Mouse (Mus musculus) kidney, postnatal 36 days (tissue): ENCODE measurements around the gene Pde6d.
A peak's percentile ranks its signal among the peaks of the same experiment; 100 is the strongest.
"Not testable (repeated sequence)": the region's sequence is repeated elsewhere in the genome, so short reads cannot be mapped to it uniquely, and the experiment has no call there.

ENCODE experiments used
- DNase-seq, 2 experiments: peaks; one replicate each; pipeline ENCODE4 v3.0.0; 2021 to 2022; ENCODE audit warnings: mixed read lengths in 2 of 2

Pde6d gene

DNA sequence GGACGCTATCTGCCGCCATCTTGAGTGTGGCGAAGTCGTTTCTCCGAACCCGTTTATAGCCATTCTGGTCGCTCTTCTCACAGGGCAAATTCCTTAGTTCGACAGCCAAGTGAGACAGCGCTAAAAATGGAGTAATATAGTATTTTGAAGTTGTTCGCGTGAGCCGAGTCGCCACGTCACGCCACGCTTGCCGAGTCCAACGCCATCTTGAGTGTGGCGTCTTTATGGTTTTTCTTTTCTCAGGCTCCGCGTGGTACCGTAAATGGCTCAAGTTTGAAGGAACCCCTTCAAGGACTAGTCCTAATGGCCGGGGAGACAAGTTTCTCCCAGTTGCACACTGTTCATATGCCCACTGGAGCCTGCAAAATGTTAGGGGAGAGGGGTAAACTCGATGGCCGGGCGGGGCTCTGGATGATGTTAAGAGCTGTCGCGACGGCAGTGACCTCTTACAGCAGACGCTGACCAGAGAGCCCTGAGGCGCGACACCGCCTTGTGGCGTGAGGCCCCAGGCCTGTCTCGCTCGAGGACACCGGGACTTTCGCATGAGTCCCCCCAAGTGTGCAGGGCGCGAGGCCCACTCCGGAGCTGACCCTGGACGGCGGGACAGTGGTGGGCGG, 56.8 kb downstream of the Pde6d start:
- peak; percentile 58 to 77 for DNase-seq

DNA sequence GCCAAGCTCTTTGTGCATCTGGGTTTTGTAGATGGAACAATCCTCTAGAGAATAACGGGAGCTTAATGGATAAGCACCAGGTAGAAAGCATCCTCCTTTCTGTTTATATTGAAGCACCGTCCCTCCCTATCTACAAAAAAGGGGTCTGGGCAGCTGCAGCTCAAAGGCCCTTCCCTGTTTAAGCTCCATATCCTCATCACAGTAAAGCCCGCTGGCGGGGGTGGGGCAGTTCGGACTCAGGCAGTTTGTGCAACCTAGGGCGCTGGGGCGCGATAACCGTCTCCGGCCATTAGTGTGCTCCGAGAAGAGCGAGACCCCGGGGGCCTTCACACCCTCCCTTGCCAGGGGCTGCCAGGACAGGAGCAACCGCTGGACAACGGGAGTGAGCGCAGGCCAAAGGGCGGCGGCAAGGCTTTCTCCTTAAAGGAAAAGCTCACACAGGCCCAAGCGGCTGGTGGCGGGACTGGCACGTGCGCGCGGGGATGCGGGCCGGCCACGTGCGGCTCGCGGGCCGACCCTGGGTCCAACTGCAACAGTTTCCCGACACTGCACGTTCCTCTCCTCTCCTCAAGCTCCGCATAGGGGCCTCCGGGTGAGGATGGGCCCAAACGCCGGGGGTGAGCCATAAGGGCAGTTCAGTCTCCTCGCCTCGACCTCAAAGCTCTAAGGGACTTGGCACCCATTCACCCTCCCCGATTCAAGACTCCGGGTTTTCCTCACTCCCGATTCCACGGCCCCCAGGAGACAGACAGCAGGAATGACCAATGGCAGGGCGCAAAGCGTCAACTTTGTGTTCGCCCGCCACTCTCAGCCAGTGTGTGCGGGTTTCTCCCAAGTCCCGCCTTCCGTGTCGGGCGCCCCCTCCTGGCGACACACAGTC, 57.6 kb downstream of the Pde6d start:
- peak; percentile 99 to 100 for DNase-seq

DNA sequence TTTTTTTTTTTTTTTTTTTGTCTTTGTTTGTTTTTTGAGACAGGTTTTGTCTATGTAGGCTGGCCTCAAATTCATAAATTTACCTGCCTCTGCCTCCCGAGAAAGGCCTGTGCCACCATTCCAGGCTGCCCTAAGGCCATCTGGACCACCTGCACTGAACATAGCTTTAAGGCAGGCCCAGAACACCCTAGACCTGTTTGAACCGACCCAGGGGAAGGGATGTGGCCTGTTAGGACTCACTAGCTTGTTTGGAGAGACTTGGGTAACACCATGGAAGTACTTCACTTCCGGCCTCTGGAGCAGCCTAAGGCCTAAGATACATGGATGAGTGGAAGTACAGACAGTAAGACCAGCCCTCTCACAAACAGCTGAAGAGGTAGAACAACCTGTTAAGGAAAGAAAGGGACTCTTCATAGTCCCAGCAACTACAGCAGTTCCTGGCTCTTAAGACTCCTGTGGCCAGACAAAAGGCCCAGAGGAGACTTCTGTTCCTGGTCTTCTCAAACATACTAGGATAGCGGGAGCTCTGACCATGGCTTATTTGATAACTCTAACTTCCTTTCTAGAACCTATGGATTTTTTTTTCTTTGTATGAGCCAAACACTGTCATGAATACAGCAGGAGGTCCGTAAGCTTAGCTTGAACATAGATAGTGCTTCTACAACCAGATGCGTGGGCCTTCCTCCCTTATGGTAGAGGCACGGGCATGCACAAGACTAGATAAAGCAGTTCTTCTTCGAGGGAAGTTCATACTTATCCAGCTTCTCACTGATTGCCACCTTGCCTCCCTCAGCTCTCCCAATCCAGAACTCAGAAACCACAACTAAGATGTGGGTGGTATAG, 58.4 kb downstream of the Pde6d start:
- no peak for DNase-seq

DNA sequence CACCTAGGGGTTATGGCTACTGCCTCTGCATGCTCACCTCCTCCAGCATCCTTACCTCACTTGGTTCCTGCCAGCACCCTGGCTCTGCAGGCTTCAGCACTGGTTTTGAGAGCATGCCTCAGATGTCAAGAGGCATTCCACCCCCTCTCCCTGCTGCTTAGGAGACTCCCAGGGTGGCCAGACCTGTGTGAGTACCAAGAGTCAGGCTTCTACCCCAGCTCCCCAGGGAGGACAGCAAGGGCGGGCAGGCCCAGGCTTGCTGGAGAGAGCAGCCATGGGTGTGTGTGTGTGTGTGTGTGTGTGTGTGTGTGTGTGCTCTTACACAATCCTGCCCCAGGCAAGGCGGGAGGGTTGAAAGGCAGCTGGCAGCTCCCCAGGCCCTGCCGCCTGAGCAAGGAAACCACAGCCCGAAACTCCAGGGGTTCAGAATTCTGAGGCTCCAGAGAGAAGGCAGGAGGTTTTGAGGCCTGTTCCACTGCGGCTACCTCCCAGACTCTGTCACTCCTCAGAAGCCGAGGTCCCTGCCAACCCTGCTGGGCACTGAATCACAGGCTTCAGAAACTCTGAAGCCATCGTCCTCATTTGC, 60.0 kb downstream of the Pde6d start:
- DNase-seq = peak; percentile 24 to 53

DNA sequence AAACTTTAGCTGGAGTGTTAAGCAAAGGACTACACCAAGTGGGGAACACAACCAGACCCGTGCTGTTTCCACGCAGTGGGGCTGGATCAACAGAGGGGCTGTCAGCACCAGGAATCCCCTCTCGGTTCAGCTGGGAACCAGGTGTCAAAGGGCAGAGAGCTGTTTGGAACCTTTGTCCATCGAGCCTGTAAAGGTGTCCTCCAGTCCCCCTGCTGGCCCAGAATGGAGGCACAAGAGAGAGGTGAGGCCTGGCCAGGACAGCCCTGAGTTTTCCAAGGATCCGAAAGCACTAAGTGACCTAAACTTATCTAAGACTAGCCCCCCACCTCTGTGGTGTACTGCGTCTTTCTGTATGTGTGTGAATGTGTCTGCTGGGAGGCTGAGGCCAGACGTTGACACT, 62.1 kb downstream of the Pde6d start:
- DNase-seq = peak; percentile 75 to 91

DNA sequence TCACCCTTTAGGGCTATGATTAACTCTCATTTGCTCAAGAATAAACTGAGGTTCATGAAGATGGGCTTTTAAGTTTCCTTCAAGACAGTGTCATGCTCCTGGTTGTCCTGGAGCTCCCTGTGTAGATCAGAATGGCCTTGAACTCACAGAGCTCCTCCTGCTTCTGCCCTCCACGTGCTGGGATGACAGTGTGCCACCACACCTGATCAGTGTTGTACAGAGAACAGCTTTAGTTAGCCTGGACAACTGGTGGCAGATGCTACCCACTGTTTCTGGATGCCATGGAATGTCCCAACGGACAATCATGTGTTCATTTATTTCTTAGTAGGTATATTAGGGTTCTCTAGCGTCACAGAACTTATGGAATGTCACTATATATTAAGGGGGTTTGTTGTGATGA, 65.4 kb downstream of the Pde6d start:
- DNase-seq = no peak

DNA sequence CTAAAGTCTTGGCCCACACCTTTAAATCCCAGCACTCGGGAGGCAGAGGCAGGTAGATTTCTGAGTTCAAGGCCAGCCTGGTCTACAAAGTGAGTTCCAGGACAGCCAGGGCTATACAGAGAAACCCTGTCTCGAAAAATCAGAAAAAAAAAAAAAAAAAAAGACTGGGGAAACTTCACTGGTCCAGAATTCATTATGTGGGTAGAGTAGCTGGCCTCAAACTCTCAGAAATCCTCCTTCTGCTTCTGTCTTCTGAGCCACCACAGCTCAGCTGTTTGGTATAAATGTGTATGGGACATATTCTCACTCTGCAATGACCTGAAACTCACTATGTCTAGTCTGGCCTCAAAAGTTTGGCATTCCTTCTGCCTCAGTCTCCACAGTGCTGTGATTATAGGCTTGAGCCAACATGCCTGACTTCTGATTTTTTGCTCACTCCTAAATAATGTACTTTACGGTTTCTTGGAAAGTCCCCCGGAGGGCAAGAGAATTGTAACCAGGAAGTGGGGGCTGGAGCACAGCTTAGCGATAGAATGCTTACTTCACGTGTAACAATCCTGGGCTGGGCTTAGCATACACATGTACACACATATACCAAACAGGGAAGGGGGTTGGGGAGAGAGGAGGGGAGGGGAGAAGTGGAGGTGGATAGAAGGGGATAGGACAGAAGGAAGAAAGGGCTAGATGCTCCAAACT, 66.6 kb downstream of the Pde6d start:
- DNase-seq = no peak

DNA sequence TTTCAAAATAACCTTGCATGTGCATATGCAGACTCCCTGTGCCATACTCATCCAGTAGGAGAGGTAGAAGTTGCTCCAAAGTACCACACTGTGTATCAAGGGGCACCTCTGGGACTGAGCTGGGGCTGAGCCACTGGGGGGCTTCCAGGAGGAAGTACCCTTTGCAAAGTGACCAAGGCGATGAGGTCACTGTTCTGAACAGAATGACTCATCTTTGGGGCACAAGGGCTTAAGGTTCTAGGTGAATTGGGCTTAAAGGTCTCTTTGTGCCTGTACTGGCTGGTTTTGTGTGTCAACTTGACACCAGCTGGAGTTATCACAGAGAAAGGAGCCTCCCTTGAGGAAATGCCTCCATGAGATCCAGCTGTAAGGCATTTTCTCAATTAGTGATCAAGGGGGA, 69.4 kb downstream of the Pde6d start:
- DNase-seq = not testable (repeated sequence)

DNA sequence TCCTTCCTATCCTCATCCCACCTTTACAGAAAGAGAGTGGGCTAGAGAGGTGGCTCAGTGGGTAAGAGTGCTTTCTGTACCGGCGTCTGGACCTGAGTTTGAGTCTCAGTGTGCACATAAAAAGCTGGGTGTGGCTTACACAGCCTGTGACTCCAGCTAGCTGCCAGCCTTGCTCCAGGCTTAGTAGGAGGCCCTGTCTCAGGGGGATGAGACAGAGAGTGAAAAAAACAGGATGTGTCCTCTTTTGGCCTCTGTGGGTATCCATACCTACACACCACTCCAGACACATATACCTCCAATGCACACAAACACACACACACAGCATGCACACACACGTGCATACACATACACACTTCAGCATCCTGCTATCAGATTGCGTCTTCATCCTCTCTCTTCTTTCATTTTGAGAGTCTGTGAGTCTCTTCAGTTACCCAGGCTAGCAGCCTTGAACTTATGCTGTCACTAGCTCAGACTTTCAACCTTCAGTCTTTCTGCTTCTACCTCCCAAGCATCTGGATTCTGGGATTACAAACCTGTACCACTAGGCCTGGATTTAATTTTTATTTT, 70.2 kb downstream of the Pde6d start:
- no peak for DNase-seq

DNA sequence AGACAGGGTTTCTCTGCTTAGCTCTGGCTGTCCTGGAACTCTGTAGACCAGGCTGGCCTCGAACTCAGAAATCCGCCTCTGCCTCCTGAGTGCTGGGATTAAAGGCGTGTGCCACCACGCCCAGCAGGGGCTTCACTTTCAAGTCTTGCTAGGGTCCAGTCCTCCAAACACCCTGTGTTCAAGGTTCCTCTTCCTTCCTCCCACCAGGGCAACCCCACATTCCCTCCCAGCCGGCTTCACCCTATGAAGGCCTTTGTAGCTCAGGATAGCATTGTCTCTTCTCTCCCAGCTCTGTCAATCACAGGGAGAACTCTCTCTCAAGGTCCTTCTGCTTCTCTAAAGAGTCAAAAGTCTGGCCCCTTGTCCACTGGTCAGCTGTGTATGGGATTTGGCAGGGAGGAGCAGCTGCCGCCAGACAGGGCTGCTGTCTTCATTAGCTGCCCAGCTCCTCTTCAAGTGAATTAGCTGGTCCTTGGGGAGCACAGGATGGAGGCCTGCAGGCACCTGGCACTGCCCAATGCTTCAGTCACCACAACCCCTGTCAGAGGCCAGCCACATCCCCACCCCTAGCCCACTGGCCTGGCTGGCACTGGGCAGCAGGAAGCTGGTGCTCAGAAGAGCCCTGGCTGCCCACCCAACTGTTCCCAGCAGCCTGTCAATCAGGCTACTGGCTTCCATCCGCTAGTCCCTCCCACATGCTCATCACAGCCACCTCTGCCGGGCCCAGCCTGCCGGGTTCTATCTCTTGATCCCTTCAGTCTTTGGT, 71.6 kb downstream of the Pde6d start:
- DNase-seq = no peak

DNA sequence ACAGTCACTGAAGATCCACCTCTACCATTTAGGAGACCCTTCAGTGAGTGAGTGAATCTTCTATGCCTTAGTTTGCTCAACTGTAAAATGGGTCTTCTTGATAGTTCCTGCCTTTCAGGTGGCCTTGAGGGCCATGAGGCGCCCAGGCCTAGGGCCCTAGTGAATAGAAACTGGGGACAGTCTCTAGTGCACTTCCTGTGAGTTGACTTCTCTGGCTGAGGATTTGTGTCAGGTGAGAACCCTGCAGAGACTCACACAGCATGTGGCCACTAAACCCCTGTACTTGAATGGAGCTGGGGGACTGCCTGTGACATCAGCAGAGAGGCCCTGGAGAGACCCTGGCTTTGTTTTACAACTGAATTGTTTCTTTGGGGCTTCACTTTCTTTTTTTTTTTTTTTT, 72.2 kb downstream of the Pde6d start:
- DNase-seq = no peak

DNA sequence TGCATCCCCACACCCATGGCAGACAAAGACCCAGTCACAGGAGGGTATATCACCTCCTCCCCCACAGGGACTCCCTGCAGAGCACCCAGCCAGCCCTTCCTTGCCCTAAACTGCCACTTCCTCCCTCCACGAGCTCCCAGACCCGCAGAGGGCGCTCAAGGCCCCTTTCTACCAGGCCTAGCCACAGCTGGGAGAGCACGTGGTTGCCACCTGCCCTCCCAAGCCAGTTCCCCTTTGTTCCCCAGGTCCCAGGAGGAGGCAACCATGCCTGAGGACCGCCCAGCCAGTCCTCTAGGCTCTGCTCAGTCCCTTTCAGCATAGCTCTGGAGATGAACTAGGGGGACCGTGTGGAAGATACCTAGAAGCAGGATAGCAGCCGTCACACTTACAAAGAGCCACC, 73.0 kb downstream of the Pde6d start:
- DNase-seq = peak; percentile 92 to 97

DNA sequence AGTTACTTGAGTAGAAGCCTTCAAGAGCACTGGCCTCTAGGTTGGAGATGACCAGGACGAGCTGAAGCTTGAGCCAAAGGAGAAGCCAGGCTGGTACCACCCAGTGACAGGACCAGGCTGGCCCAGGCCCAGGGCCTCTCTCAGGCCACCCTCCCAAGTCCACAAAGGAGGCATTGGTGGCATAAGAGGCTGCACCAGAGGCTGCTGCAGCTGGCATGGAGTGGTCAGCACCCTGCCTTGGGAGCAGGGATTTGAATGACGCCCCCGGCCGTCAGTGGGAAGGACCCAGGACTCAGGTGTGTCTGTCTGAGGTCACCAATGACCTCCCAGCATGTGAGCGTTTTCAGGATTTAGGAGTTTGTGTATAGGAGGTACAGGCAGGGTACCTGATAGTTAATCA, 74.6 kb downstream of the Pde6d start:
- DNase-seq = no peak

DNA sequence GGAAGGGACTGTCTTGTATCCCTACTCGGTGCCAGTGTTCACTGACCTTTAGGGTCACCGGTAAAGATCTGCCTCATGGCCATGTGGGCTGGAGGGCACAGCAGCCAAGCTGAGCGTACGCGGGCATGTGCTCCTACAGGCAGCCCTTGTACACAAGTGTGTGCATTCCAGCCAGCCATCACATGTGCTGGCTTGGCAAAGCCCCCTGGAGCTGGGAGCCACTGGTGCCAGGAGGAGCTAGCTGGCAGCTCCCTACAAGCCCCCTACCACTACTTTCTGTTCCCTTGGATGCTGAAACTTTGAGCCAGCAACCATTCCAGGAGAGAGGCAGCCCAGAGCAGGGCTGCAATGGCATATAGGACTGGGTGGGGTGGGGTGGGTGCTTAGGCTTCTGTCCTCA, 76.0 kb downstream of the Pde6d start:
- no peak for DNase-seq

DNA sequence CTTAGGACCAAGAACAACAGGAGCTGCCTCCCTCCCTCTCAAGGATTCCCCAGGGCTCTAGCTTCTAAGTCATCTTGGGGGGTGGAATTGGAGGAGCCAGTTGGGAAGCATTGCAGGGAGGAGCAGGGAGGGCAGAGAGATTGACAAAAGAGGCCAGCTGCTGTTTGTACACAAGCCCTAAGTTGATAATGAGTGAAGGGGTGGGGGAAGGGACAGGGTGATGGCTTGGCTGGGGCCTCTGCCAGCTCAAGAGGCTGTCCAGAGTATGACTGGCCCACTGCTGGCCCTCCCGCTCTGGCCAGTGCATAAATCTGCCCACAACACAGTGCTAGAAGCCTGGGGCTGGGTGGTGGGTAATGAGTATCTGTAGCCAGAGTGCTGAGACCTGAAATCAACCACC, 77.0 kb downstream of the Pde6d start:
- DNase-seq = peak in 1 of 2 experiments; percentile 25

DNA sequence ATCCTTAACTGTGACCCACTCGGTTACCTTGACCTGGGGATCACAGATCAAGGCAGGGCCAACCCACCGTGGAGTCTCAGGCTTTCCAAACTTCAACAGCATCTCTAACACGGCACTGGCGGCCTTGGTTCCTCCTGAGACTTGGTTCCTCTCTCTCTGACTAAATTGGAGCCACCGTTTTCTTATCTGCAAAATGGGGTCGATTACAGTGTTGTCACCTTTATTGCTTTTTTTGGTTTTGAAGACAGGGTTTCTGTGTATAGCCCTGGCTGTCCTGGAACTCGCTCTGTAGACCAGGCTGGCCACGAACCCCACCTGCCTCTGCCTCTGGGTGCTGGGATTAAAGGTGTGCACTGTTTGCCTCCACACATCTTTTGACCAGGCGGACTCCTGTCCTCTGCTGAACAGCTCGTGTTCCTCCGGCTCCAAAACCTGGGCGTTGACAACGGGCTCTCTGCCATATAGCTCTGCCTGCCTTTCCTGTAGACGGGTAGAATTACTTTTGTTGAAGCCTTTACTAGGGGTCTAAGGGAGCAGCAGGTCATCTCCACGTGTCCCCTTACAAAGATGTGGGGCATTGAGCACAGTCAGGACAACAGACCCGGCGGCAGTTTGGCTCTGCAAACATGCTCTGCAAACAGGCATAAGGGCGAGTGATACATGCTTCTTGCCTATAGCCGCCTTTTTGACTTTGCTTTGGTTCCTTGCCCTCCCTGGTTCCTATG, 77.6 kb downstream of the Pde6d start:
- peak; percentile 17 to 41 for DNase-seq

DNA sequence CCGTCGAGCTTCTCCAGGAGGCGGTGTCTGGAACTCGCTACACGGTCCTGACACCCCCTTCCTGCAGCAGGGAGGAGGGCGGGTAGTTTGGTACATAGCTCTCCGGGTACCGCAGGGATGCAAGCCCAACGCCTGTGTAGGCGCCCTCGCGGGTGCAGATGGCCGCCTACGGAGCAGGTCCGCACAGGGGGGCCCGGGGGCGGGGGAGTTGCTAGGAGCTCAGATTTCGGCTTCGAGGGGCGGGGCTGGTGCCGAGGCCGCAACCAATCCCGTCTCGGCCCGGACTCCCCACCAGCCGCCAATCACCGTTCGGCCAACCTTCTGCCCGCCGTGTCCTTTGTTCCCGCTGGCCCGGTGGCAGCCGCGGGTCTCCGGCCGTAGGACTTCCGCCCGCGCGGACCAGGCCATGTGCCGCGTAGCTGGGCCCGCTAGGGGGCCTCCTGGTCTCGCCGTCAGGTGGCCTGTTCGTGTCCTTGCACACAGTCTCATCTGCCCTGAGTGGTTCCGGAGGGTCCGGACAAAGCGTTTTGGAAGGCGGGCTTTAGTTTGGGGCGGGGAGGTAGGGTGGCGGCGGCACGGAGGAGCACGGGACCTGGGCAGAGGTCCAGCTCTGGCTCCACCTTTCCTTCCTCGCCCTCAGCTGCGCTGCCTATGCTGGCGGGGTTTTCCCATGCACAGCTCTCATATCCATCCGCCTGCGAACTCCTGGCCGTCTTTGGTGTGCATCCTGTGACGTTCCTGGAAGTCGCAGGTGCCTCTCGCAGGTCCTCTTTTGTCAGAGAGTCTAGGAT, 78.3 kb downstream of the Pde6d start:
- DNase-seq = peak; percentile 98 to 99

DNA sequence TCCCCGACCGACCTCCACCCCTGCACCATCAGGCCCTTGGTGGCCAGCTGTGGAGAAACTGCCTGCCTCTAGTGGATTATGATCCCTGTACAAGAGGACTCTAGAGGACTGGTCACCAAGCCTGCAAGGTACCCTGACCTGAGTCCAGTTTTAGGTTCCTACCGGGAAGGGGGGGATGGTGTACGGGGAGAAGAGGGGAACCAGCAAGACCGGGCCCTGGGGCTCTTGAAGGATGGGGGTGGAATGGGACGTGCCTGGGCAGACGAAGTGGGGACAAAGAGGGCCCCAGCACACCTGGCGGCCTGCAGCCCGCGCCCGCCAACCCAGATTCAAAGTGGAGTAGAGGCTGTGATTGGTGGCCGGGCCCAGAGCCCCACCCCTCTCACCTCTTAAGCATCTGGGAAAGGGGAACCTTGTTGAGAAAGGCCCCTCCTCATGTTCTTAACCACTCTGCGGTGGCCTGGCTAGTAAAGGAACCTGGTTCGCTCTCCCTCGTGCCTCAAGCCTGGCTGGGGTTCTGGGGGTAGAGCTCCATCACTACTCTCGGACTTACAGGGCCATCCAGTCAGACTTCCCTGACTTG, 79.2 kb downstream of the Pde6d start:
- peak in 1 of 2 experiments; percentile 42 for DNase-seq
